Mouse (Mus musculus) liver (tissue): Measurements from ENCODE around the gene Sat2.
"Not testable (repeated sequence)": the region's sequence is repeated elsewhere in the genome, so short reads cannot be mapped to it uniquely, and the experiment has no call there.

ENCODE experiments used
- DNase-seq: peaks from one replicate; pipeline ENCODE4 v3.0.0-alpha.2; 2020; ENCODE audit warnings: mixed read lengths

Gene Sat2

DNA sequence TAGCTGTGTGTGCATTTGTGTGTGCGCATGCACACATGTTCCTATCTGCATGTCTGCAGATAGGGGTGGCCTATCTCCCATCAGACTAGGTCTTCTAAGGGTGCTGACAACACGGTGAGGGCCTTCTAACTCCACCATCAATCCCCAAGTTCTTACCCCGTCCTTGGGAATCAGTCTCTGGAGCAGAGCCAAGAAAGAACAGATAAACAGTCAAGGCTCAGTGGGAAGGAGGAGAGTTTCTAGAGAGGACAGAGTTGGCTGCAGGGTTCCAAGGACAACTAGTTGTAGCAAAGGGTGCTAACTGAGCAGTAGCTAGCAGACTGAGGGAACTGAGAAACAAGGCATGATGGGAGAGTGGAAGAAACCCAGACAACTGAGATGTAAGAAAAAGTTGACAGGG lies 20.1 kb upstream of the Sat2 start:
- DNase-seq = no peak

DNA sequence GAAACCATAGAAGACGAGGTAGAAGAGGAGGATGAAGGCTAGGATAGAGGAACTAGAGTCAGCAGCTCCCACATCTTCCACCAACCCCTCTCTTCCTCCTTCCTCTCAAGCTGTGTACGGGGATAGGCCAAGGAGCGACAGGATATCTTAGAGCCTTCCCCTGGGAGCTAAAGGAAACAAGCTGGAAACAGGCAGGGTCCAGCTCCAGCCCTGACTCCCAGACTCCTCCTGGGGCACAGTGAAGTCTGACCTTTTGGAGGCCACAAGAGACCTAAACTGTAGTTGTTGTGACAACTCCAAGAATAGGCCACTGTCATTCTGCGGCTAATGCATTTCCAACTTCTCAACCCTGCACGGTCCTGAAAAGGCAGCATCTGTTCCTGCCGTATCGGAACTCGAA lies 18.3 kb upstream of the Sat2 start:
- no peak for DNase-seq

DNA sequence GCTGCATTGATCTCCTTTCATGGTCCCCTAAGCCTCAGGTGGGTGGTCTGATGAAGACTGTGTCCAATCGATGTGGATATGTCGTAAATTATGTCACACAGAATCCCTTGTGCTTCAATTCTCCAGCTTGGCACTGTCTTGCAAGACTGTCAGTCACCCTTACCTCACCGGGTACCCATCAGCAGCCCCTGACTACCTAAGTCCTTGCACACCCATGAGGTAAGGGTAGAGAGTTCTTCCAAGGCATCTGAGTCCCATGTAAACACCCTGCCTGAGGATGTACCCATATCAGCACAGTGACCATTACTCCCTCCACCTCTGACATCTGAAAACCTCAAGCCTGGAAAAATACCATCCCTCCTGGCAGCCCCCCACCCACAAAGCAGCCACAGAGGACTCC lies 17.5 kb upstream of the Sat2 start:
- DNase-seq = no peak

DNA sequence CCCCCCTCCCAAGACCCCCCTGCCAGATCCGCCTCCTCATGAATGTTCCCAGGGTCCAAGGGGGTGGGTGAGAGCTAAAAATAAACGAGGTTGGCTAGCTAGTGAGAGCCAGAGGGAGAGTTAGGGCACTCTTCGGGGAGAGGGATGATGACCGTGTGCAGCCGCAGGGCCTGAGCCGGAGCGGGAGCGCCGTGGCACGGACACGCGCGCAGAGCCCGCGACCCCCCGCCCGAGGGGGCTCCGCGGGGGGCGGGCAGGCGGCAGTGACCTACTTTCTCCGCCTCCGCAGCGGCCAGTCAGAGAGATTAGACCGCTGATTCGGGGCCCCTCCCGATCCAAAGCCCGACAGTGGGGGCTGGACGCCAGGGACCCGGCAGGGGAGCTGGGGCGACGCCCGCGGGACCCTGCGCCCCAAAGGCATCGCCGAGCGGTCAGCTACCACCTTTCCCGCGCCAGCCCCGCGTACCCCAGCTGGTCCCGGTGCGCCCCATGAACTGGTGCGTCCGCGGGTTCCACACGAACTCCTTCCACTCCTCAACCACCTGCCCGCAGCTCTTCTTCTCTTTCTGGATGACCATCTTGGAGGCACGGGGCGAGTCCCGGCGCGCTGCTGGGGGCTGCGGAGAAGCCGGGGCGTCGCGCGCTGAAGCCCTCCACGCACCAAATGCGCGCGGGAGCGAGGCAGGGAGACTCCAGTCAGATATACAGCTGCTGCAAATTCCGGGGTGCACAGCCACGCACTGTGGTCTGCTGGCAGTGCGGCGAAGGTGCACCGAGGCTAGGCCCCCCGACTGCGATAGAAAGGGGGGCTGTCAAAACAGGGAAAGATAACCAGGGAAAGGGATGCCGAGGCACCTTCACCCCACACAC lies 16.8 kb upstream of the Sat2 start:
- DNase-seq = peak; percentile 68

DNA sequence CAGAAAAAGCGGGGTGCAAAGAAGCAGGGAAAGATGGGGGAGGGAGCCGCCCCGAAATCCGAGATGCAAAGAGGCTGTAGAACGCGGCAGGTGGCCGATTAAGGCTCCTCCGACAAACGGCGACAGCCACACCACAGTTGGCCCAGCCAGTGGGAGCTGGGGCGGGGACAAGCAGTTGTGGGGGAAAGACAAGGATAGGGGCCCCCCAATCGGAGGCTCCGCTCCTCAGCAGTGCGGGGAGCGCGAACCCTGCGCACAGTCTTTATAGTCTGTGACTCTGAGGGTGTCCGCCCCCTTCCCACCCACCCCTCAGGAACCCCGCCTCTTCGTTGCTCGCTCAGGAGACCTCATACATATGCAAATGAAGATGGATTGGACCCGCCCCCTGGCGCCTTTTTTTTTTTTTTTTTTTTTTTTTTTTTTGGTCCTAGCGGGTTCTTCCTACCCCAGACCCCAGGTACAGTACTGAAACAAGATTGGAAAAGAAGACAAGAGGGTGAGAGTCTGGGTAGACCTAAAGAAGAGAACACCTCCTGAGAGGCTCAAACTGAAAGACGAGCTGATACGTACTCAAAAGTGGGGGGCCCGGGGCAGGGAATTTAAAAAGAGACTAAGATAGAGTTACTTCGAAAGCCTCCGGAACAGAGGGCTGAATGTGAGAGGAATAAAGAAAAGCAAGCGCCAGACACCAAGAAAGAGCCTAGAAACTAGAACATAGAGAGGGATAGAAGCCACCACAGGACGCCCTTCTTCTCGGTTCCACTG lies 15.9 kb upstream of the Sat2 start, which contains the start of gene Atp1b2:
Atp1b2 (minus strand) TSS at position 217 of the 765 bp plus-strand sequence.
- peak; percentile 95 for DNase-seq

DNA sequence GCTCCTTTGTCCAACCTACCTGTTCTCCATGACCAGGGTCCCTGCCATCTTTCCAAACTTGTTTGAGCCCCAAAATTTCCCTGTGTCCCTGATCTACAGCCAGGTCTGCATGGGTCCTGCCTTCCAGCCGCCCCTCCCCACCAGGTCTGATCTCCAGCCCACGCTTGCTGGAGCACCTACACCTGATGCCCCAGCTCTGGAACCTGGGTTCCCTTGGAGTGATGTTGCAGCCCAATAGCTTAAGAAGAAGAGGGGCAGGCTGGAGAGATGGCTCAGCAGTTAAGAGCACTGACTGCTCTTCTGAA lies 15.4 kb upstream of the Sat2 start:
- no peak for DNase-seq

DNA sequence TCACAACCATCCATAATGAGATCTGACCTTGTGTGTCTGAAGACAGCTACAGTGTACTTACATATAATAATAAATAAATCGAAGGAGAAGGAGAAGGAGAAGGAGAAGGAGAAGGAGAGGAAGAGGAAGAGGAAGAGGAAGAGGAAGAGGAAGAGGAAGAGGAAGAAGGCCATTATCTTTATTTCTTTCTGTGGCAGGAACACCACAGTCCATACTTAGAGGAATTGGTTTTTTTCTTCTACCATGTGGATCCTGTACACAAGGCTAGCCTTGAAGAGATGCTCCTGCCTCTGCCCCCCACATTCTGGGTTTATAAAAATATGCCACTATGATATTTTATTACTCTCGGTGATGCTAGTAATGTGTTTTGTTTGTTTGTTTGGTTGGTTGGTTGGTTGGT lies 15.0 kb upstream of the Sat2 start:
- no peak for DNase-seq

DNA sequence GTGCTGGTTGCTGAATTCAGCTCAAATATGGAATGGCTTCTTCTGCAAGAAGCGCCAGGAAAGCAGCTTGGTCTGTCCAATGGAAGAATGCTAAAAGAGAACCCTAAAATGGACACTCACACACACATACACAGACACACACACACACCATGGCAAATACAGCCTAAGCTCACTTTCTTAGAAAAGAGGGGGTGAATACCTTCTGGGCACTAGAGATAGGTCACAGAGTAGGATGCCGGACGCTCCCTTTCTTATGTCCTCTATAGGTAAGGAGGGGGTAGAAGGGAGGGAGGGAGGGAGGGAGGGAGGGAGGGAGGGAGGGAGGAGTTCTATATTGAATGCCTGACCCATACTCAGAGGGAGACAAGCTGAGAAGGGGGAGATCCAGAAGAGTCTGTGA lies 13.3 kb upstream of the Sat2 start:
- peak; percentile 39 for DNase-seq

DNA sequence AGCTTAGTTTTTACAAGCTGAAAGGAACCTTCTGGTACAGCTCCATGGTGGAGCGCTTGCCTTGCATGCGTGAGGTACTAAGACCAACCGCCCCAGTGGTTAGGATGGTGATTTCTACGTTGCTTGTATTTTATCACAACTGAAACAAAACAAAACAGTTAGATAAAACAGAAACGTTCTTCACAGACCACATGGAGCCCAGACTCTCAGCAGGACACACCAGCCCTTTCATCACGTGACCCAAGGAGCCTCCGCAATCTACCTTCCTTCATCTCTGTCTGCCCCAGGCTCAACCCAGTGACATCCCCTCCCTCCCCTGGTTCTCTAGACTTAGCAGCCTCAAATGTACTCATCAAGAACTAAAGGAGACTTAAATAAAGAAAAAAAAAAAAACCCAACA lies 12.4 kb upstream of the Sat2 start:
- DNase-seq = peak; percentile 69

DNA sequence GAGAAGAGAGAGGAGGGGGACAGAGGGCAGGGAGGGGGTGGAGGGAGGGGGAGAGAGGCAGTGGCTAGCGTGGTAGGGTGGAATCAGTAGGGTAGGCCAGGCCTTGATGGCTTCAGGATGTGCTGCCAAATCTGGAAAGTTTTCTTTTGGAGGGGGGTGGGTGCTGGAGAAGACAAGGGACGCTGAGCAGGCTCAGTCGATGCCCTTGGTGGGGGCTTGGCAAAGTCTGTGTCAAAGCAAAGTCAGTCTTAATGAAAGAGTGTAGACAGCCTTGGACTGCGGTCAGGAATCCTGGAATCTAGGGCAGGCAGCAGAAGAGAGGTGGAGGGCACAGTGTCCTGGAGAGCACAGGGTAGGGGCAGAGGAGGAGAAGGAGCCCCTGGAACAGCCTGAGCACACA lies 10.9 kb upstream of the Sat2 start:
- DNase-seq = no peak

DNA sequence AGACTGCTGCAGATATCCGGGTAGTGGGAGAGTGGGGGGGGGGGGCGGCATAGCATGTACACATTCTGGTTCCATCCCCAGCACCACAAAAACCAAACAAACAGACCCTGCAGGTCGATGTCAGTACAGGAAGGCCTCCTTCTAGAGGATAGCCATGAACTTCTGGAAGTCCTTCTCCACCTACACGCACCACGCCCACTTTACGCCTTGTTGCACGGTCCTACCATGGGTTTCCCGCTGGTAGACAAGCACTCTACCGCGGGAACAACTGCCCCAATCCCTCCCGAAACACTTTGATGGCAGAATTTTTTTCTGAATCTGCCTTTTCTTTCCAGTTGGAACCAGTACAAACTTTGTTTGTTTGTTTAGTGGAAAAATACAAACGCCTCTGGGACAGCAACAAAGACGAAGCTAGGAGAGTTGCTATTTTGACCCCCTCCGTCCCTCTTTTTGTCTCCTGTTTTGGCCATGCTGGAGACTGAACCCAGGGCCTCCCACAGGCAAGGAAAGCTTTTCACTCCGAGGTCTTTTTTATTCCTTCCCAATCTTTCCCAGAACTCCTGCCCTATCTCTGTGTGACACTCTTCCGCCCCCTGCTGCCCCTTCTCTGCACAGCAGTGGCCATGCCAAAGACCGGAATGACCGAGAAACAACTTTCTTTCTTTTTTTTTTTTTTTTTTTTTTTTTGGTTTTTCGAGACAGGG lies 8.1 kb upstream of the Sat2 start:
- peak; percentile 89 for DNase-seq

DNA sequence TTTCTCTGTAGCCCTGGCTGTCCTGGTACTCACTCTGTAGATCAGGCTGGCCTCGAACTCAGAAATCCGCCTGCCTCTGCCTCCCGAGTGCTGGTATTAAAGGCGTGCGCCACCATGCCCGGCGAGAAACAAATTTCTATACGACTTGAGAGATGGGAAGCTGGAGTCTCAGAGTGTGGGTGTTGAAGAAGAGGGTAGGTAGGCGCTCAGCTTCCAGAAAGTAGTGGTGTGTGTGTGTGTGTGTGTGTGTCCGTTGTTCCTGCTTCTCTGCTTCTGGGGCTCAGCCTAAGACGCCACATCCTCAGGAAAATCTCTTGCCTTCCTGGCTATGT lies 7.6 kb upstream of the Sat2 start:
- DNase-seq = not testable (repeated sequence)

DNA sequence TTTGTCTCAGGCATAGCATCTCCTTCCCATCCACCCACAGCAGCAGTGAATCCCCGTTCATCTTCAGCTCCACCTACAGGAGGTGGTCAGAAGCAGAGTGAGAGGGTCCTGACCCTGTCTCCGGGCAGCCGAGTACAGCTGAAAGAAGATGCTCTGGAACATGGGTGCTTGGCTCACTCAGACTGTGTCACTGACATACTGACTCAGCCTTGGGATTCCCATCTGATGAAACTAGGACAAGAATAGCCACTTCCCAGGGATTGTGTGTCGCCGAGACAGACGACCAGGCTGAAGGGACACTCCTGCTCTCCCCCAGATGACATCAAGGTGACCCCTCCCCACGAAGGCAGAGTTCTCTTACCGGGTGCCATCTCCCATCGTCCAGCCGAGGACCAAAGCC lies 5.0 kb upstream of the Sat2 start:
- no peak for DNase-seq

DNA sequence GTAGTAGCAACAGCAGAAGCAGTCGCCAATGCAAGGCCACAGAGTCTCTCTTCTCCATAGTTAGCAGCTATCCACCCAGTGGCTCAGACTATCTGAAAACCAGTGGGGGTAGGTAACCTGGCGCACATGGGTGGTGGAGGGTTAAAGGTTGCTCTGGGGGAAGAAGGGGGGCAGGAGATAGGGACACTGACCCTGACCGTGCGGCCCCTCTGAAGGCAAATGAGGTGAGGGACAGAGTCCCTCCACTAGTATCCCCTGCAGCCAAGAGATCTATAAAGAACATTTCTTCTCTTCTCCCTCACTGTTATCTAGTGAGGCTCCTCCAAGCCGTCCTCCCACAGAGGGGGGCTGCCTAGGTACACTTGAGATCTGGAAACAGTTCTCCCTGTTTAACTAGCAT lies 4.0 kb upstream of the Sat2 start, which contains the start of gene Shbg:
Shbg (minus strand) TSS at position 101 of the 400 bp plus-strand sequence.
- DNase-seq = peak; percentile 40

DNA sequence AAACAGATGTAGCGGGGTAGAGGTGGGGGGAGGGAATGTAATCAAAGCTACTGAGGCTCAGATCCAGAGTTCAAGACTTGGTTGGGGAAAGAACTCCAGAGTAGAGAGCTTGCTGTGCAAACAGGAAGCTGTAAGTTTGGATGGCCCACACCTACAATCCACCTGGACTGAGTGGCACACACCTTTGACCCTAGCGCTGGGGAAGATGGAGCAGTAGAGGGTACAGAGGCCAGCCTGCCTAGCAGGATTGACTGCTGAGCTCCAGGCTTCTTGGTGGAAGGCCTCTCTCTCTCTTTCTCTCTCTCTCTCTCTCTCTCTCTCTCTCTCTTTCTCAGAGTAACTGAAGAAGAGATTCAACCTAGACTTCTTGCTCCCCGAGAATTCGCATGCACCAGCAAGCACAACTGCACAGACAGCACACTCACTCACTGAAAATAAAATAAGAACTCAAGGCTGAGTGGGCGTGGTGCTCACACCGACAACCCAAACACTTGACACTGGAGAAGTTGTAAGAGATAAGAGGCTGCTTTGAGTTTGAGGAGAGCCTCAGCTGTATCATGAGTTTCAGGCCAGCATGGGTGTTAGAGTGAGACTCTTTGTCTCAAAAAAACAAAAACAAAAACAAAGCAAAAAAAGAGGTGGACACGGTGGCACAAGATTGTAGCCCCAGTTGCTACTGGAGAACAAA lies 1.3 kb upstream of the Sat2 start:
- DNase-seq = peak; percentile 64

DNA sequence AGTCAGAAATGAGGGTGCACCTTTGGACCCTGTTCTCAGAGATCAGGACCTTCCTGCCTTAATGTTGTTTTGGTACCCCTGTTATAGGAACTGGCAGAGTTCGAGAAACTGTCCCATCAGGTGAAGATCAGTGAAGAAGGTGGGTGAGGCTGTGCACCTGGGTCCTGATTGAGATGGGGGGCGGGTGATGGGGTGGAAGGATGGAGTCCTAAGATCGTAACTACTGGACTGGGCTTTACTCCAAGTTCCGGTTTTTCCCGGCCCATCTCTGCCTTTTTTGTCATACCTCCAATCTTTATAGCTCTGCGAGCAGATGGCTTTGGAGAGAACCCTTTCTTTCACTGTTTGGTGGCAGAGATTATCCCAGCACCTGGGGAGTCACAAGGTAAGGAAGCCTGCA lies 582 bp downstream of the Sat2 start:
- DNase-seq = no peak

DNA sequence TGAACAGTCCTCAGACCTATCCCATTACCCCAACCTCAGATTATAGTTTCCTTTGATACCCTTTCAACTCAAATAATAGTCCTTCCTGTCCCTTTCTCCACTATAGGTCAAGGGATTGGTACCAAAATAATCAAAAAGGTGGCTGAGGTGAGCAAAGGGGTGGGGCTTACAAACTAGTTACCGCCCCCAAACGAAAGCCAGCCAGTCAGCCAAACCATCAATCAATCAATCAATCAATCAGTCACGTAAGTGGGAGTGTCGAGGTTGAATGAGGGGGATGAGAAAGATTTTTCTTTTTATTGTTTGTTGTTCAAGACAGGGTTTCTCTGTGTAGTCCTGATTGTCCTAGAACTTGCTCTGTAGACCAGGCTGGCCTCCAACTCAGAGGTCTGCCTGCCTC lies 1.2 kb downstream of the Sat2 start:
- no peak for DNase-seq

DNA sequence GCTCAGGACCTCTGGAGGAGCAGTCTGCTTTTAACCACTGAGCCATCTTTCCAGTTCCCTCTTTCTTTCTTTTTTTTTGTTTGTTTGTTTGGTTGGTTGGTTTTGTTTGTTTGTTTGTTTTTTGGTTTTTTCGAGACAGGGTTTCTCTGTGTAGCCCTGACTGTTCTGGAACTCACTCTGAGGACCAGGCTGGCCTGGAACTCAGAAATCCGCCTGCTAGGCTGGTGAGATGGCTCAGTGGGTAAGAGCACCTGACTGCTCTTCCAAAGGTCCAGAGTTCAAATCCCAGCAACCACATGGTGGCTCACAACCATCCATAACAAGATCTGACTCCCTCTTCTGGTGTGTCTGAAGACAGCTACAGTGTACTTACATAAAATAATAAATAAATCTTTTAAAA lies 2.5 kb downstream of the Sat2 start:
- DNase-seq = not testable (repeated sequence)

DNA sequence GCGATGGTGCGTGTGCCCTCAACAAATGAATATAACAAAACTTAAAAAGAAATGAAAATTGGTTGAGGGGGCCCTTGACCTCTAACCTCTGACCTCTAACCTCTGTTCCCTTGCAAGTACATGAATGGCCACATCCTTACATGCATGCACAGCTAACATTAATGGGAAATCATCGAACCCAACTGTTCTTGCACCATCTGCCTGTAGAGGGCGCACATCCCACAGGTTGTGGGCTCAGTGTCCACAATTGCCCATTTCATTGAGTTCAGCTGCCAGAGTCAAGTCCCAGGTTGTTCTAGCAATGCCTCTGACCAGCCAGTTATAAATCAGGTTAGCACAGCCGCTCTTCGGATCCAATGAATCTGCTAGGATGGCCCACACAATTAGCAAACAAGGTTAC lies 6.5 kb downstream of the Sat2 start:
- DNase-seq = peak; percentile 84

DNA sequence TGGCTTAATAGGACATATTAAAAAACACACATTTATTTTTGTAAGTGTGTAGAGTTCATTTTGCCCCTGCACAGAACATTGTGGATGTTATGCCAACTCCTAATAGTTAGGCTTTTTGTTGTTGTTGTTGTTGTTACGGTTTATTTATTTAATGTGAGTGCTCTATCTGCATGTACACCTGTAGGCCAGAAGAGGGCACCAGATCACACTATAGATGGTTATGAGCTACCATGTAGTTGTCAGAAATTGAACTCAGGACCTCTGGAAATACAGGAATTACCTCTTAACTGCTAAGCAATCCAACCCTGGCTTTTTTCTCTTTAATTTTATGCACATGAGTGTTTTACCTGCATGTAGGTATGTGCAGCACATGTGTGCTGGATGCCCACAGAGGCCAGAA lies 8.0 kb downstream of the Sat2 start:
- DNase-seq = no peak

DNA sequence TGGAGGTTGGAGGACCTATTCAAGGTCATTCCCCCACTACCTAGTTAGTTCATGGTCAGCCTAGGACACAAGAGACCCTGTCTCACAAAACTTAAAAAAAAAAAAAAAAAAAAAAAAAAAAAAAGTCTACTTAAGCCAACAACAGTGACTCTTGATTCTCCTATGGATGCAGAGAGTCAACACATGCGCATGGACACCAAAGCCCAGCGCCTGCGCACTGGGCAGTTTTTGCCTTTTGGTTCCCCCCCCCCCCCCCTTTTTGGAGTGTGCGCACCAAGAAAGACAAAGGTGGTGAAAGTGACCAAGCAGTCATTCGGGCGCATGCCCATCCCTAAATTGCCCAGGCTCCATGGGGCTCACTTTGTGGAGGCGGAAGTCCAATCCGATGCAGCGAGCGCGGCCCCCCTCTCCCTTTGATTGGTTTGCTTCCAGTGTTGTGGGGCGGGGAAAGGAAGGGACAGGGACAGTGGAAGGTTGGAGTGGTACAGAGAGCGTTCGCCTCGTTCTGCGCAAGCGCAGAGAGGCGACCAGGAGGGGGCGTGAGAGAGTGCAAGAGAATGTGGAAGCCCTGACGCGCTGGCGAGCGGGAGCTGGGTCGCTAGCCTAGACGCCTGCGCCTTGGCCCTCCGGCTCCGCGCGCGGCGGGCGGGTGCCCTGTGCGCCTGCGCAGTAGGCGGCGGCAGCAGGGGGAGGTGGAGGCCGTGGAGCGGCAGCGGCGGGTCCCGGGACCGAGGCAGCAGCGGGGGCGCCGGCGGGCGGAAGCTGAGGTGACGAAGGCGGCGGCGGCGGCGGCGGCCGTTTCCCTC lies 10.7 kb downstream of the Sat2 start, which contains the start of gene Fxr2:
Fxr2 (plus strand) TSS at position 707 of the 806 bp plus-strand sequence.
- DNase-seq = peak; percentile 100
